Mouse (Mus musculus): ENCODE data around the gene Nudt13. TPM values are rescaled to one million over a fixed set of nuclear protein-coding genes. Genes with fewer than 3 reads are reported as not detected.

Nudt13 gene
- total RNA-seq, 4 experiments from 2014 or later, result 27.8 to 32.6 (median 28.4) TPM

DNA sequence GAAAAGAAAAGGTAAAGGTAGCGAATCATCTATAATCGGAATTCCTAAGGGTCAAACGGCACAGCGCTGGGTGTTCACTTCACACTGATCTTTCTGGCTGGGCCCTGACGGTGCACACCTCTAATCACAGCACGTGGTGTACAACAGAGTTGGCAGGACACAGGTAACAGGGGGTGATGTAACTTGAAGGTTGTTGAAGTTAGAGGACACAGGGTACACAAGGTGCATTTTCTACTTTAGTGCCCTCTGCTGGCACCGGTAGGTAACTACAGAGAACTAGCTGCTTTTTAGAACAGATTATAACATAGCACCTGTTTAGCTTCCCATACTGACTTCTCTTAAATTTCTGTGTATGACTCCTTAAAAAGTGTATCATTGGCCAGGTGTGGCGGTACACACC lies 45.7 kb downstream of the Nudt13 start:
- DNase-seq (ENCODE audit: low spot score in 2 of 2), result no peak

GRCm38 (mm10) chr14:20340866-20341265 lies 46.4 kb downstream of the Nudt13 start:
- DNase-seq (ENCODE audit: low spot score in 2 of 2), result no peak

GRCm38 (mm10) chr14:20345885-20346284 lies 51.4 kb downstream of the Nudt13 start:
- DNase-seq (ENCODE audit: low spot score in 2 of 2), result no peak

- no peak for DNase-seq (ENCODE audit: low spot score in 2 of 2)
Observed at GRCm38 (mm10) chr14:20347441-20347990, 53.0 kb downstream of the Nudt13 start.

DNA sequence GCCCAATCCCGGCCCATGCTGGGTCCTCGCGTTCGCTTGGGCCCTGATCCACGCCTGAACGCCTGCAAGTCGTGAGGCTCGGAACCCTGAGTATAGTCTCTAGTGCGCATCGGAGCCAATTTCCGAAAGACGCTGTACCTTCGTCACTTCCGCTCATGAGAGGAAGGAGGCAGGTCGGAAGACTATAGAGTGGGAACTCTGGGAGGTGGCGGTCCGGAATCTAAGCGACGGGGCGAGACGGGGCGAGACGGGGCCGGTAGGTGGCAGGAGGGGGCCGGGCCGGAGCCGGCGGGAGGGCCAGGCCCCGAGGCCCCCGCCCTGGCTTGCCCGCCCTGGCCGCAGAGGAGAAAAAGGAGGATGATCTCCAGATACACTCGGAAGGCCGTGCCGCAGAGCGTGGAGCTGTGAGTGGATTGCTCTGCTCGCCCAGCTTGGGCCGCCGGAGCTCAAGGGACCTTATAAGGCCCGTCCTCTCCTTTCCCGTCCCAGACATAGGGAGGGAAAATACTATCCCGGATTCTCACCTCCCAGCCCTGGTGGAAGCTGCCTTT lies 53.6 kb downstream of the Nudt13 start, which contains the start of the genes Ecd and Fam149b:
TSS of gene Ecd (minus strand) at position 131 of the 551 bp plus-strand sequence.
TSS of gene Fam149b (plus strand) at position 172 of the 551 bp plus-strand sequence.
- DNase-seq (ENCODE audit: low spot score in 2 of 2), result peak; percentile 86

- no peak for DNase-seq (ENCODE audit: low spot score in 2 of 2)
Observed at GRCm38 (mm10) chr14:20363230-20363629, 68.7 kb downstream of the Nudt13 start.

Other genes starting within 250 kb of the Nudt13 start
- gene Saysd1, start 156.2 kb upstream of the Nudt13 start, total RNA-seq (2022), result 1 to 10 TPM; 2.8 to 3.9 (median 3.1) TPM
- gene Kcnk5, start 112.9 kb upstream of the Nudt13 start, total RNA-seq (2022), result 1 to 10 TPM in 1 of 4 experiments, under 1 TPM in 3; 0.36 to 1.1 (median 0.61) TPM
- not detected for gene Kcnk16, start 25.5 kb upstream of the Nudt13 start, total RNA-seq (2022)
- gene Ecd, start 53.4 kb downstream of the Nudt13 start, total RNA-seq (2022), result 10 to 100 TPM; 35.1 to 40.1 (median 37.5) TPM
- 10 to 100 TPM; 18.9 to 22.9 (median 21.4) TPM for gene Fam149b, start 53.5 kb downstream of the Nudt13 start, total RNA-seq (2022)
- 10 to 100 TPM in 3 of 4 experiments, 1 to 10 TPM in 1; 8.8 to 12.0 (median 11.3) TPM for gene Dnajc9, start 94.2 kb downstream of the Nudt13 start, total RNA-seq (2022)
- 10 to 100 TPM; 50.4 to 57.5 (median 51.0) TPM for gene Mrps16, start 98.9 kb downstream of the Nudt13 start, total RNA-seq (2022)
- under 1 TPM; 0.11 to 0.29 (median 0.21) TPM for gene Cfap70, start 157.5 kb downstream of the Nudt13 start, total RNA-seq (2022)
- gene Anxa7, start 185.4 kb downstream of the Nudt13 start, total RNA-seq (2022), result 10 to 100 TPM; 50.9 to 69.9 (median 56.2) TPM
- 100 to 1,000 TPM; 250 to 371 (median 286) TPM for gene Mss51, start 202.2 kb downstream of the Nudt13 start, total RNA-seq (2022)